Mouse (Mus musculus): ENCODE measurements around the gene Gm28845.
A peak's percentile ranks its signal among the peaks of the same experiment; 100 is the strongest.

Gm28845 gene

GRCm38 (mm10) chr1:65119438-65119837, at the start of gene Gm28845:
TSS of gene Gm28845 (minus strand) at chr1:65119558.
- no peak for DNase-seq (ENCODE audit: low spot score in 2 of 2)

- no peak for DNase-seq (ENCODE audit: low spot score in 2 of 2)
These were observed 48.1 kb upstream of the Gm28845 start for GRCm38 (mm10) chr1:65167496-65167895.

GRCm38 (mm10) chr1:65162210-65162609, 42.9 kb upstream of the Gm28845 start:
- DNase-seq (ENCODE audit: low spot score in 2 of 2) = no peak

DNA sequence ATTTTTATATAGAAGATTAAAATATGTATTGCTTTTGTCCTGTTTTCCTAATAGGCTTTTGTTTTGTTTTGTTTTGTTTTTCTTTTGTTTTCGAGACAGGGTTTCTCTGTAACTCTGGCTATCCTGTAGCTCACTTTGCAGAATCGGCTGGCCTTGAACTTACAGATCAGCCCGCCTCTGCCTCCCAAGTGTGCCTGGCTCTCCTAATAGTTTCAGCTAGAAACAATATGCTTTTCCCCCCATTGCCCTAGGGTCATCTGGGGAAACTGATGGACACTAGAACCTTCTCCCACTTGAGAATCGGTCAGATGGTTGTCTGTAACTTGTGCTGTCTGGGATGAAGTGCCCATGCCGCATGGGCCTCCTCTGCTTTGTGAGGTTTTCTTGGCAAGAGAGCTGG, 36.8 kb upstream of the Gm28845 start:
- DNase-seq (ENCODE audit: low spot score in 2 of 2) = no peak

DNA sequence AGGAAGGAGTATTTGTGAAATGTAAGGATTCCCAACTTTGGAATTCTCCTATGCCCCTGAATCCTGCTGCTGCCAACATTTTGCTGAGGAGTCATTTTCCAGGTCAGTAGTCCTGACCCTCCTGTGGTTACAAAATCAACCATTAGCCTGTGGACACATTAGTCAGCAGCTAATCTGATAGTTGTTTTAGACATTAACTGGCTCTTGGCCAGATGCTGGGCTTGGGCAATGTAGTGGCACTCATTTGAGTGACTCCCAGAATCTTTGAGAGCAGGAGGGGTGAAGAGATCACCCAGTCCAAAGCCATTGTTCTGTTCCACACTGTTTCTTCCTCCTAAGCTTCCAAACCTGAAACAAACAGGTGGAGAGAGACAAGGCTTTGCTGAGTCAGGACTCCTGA, 35.5 kb upstream of the Gm28845 start:
- DNase-seq (ENCODE audit: low spot score in 2 of 2) = no peak

GRCm38 (mm10) chr1:65147971-65148370, 28.6 kb upstream of the Gm28845 start:
- DNase-seq (ENCODE audit: low spot score in 2 of 2) = no peak

- no peak for DNase-seq (ENCODE audit: low spot score in 2 of 2)
These were observed 28.0 kb upstream of the Gm28845 start for GRCm38 (mm10) chr1:65147326-65147725.

GRCm38 (mm10) chr1:65146601-65147000, 27.2 kb upstream of the Gm28845 start:
- no peak for DNase-seq (ENCODE audit: low spot score in 2 of 2)

DNA sequence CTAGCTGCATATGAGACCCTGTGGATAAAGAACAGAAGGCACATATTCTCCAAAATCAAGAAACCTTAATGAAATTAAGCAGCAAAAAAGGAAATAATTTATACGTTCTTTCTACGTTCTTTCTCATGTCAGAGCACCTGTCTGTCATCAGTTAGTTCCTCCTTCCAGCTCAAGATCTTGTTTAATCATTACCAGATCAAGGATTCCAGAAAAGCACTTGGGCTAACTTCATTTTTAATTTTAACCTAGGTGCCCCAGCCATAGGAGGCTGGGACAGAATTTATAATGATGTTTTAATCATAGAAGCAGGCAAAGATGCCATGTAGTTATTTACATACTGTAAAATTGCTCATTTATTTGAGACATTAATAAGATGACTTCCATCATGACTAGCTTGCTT, 25.4 kb upstream of the Gm28845 start:
- DNase-seq (ENCODE audit: low spot score in 2 of 2) = no peak

GRCm38 (mm10) chr1:65137560-65137959, 18.2 kb upstream of the Gm28845 start:
- no peak for DNase-seq (ENCODE audit: low spot score in 2 of 2)

DNA sequence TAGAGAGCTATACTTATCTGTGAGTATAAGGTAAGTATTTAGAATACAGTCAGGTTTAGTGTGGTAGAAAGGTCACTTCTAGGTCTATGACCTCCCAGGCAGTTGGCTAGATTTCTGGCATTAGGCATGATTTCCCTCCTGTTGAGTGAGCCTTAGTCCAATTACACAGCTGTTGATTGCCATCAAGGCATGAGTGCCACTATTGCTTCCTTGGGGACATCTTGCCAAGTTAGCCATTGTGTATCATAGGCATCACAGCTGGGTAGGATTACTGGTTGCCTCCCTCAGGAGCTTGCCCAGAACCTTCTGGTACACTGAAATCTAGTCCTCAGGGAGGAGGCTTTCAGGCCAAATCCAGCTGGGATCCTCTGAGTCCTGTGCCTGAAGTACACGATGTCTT, 13.5 kb upstream of the Gm28845 start:
- no peak for DNase-seq (ENCODE audit: low spot score in 2 of 2)

GRCm38 (mm10) chr1:65131671-65132070, 12.3 kb upstream of the Gm28845 start:
- no peak for DNase-seq (ENCODE audit: low spot score in 2 of 2)

DNA sequence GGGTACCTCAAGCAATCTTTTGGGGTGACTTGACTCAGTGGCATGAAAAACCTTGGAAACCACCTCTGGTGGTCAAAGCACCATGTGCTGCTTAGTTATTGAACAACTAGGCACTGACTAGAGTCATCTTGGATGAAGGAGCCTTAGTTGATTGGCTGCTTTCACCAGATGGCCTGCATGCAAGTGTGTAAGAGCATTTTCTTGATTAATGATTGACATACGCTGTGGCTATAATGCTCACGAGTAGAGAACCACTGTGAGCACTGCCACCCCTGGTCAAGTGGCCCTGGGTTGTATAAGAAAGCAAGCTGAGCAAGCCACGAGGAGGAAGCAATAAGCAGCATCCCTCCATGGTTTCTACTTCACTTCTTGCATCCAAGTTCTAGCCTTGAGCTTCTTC, 10.9 kb upstream of the Gm28845 start:
- DNase-seq (ENCODE audit: low spot score in 2 of 2) = no peak

- no peak for DNase-seq (ENCODE audit: low spot score in 2 of 2)
These were observed 10.3 kb upstream of the Gm28845 start for GRCm38 (mm10) chr1:65129634-65130180.

DNA sequence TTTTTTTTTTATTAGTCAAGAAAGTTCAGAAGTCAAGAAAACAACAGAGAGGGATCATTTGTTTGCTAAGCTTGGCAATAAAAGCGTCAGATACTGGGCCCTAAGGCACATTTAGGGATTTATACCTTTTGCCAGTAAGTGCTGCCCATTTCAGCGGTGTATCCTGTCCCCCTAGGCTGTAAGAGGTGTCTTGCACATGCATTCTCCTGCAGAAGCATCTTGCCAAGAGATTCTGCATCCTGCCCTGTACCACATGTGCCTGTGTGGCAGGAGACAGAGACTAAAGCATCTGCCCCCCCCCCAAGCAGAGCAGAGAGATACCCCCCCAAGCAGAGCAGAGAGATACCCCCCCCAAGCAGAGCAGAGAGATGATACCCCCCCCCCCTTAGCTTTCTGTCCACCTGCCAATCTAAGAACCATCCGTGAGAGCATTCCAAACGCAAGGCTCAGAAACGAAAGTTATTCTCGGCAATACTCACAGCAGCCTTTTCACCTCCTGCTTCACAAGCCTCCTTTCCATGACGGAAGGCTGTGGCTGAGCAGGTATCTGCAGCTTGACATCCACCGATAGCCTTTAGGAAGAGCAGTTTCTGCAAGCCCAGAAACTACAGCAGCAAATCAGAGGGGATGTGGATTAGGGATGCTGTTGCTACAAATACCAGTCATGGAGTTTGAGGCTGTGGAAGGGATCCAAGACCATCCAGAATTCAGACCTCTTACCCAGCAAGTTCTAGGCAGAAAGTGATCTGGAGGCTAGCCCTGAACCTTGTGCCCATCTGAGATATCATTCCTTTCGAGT, 3.4 kb upstream of the Gm28845 start, which contains the start of gene D630023F18Rik:
Gene D630023F18Rik, minus strand, starts transcription at position 641 of the 799 bp plus-strand sequence.
- DNase-seq (ENCODE audit: low spot score in 2 of 2) = no peak

GRCm38 (mm10) chr1:65118150-65118913, 1.0 kb downstream of the Gm28845 start:
- DNase-seq (ENCODE audit: low spot score in 2 of 2) = no peak

DNA sequence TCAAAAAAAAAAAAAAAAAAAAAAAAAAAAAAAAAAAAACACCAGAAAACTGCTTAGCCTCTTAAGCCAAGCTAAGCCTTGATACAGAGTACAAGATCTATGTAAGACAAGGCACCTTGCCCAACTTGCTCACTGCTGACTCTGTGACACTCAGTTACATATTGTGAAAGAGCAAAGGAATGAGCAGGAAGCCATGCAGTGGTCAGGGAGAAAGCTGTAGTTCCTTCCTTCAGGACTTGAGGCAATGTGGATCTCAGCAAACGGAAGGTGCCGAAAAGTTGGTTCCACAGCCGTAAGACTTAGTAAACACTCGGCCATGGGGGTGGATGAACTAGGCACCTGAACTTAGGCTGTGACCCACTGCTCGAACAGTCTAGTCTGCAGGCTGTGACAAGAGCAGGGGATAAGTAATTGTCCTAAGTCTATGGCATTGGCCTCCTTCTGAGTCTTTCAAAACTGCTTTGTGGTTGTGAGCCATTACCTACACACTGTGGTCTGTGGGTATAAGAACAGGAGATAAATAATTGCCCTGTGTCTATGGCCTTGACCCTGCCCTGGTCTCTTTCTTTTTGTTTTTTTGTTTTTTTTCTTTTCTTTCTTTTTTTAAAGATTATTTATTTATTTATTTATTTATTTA, 5.7 kb downstream of the Gm28845 start:
- no peak for DNase-seq (ENCODE audit: low spot score in 2 of 2)

- no peak for DNase-seq (ENCODE audit: low spot score in 2 of 2)
These were observed 6.6 kb downstream of the Gm28845 start for GRCm38 (mm10) chr1:65112807-65113196.

GRCm38 (mm10) chr1:65112031-65112806, 7.1 kb downstream of the Gm28845 start:
- peak in 1 of 2 experiments; percentile 33 for DNase-seq (ENCODE audit: low spot score in 2 of 2)

DNA sequence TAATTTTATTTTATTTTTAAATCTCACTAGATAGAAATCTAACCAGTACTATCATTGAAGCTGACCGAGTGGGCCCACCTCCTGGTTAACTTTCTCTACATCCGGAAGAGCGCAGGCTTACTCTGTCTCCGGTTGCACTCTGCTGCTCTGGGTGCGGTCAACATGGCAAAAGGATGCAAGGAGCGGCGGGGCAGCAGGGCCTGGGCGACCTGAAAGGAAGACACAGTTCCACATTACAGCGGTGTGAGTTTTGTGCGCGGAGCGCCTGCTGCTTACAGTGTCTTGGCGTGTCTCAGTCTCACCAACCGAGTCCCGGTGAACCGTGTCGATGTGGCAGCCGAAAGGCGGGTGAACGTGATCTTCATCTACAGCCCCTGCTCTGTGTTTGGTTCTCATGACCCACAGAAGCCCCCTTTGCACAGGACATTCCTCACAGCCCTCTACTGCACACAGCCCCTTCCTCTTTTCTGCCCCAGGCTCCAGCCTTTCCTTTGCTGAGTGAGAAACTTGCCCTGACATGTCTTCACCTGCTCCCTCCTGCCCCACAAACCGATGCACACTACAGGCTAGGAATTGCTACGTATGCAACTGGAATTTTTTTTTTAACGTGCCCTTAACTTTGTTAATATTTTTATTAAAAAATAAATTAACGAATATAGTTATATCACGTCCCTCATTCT, 9.5 kb downstream of the Gm28845 start:
- DNase-seq (ENCODE audit: low spot score in 2 of 2) = no peak

DNA sequence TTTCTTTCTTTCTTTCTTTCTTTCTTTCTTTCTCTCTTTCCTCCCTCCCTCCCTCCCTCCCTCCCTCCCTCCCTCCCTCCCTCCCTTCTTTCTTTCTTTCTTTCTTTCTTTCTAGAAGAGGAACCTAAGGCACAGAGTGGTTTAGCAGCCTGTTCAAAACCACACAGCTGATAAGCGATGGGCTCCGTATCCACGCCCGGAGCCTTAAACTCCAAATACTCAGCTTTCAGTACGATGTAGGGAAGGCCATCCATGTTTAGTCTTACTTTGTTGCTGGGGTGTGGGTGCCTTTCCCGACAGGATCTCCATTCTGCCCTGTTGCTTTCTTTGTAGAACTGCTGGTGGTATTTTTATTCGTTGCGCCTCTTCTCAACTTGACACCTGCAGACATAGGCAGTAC, 10.2 kb downstream of the Gm28845 start:
- no peak for DNase-seq (ENCODE audit: low spot score in 2 of 2)
